Mouse (Mus musculus): Measurements from ENCODE around the gene Ripor3. TPM values are rescaled to one million over a fixed set of nuclear protein-coding genes. Genes with fewer than 3 reads are reported as not detected.

Gene Ripor3
- polyA plus RNA-seq, 1 experiment from 2014 or later, result 0.12 TPM

DNA sequence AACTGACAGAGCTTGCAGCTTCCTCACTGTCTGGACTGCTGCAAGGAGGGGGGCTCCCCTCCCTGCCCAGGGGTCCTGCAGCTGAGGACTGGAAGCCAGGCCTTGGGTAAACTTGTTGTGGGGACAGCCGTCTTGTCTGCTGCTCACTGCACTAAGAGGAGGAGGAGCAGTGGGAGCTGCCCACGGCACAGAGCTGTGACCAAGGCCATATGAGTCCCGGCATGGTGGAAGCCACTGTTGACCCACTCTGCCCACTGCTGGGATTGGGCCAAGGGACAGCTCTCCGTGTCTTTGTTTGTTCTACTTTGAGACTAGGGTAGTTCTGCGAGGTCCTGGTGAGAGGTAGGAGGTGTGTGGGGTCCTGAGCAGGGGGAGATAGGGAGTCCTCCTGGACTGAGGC lies 38.3 kb downstream of the Ripor3 start:
- H3K9me3 ChIP-seq (ENCODE audit: control insufficient read depth, low read length), result no peaks in the 10 kb centered on the region
- H3K36me3 ChIP-seq (ENCODE audit: control insufficient read depth, insufficient read depth, low read length), result peaks cover 21% of the 10 kb centered on the region
- H3K27me3 ChIP-seq (ENCODE audit: control insufficient read depth, insufficient read depth, low read length), result no peaks in the 10 kb centered on the region
- H3K4me1 ChIP-seq (ENCODE audit: control insufficient read depth, insufficient read depth, low read length), result no peaks in the 10 kb centered on the region
- H3K4me2 ChIP-seq (ENCODE audit: low read depth), result no peak overlapping the region
- no peak for DNase-seq (ENCODE audit: low spot score)
- H3K9ac ChIP-seq (ENCODE audit: low read length), result no peak overlapping the region
- 77% methylated on average over 5 of the region's 5 CpGs for WGBS
- H3K27ac ChIP-seq (ENCODE audit: low read depth, low read length), result no peak overlapping the region
- no peak for ATAC-seq (ENCODE audit: insufficient read depth, low FRiP score, low TSS enrichment)
- no peak overlapping the region for H3K4me3 ChIP-seq (ENCODE audit: low read depth, low read length)

DNA sequence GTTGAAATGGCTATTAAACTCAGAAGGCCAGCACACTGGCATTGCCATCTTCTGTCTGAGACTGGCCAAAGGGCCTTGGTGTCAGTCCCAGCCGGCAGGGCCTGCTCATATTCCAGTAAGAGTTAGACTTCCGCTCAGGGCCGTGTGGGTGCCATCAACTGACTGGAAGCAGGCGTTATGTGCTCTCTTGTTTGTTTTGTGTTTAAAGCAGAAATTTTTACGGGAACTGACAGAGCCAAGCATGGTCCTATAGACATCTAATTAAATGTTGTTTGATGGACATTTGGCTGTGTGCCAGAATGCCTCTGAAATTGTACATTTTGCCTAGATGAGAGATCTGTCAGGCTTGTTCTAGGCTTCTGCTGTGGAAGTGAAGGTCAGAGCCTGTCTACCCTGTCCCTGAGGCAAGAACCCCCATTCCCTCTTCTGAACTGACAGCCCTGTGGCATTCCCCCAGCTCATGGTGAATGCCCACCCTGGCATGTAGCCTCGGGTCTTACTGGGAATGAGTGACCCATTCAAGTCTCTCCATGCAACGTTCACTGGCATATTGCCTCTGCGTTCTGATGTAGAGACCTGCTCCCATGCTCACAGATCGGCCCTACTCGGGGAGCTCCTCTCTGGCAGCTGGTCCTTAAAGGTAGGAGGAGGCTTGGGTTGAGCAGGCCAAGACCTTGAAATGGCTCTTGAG lies 40.4 kb downstream of the Ripor3 start:
- no peaks in the 10 kb centered on the region for H3K9me3 ChIP-seq (ENCODE audit: control insufficient read depth, low read length)
- peaks cover 15% of the 10 kb centered on the region for H3K36me3 ChIP-seq (ENCODE audit: control insufficient read depth, insufficient read depth, low read length)
- no peak for DNase-seq (ENCODE audit: low spot score)
- H3K4me2 ChIP-seq (ENCODE audit: low read depth), result no peak overlapping the region
- H3K4me1 ChIP-seq (ENCODE audit: control insufficient read depth, insufficient read depth, low read length), result no peaks in the 10 kb centered on the region
- ATAC-seq (ENCODE audit: insufficient read depth, low FRiP score, low TSS enrichment), result no peak
- no peaks in the 10 kb centered on the region for H3K27me3 ChIP-seq (ENCODE audit: control insufficient read depth, insufficient read depth, low read length)
- WGBS, result 94% methylated on average over 10 of the region's 10 CpGs
- H3K4me3 ChIP-seq (ENCODE audit: low read depth, low read length), result no peak overlapping the region
- H3K9ac ChIP-seq (ENCODE audit: low read length), result no peak overlapping the region
- H3K27ac ChIP-seq (ENCODE audit: low read depth, low read length), result no peak overlapping the region

DNA sequence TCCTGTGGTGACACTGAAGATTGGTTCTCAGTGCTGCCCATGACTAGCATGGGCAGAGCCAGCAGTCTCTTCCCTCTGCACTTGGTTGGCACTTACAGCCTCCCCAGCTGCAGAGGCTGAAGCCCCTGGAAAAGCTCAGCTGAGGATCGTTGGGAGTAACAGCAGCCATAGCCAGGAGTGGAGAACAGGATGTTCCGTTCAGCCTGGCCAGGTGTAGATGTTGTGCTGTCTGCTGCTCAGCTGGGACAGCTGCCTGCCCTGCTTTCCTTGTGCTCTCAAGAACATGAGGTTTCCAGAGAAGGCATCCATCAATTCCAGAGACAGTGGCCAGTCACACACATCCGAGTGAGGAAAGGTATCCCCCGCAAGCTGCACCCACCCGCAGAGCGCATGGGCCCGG lies 41.9 kb downstream of the Ripor3 start:
- no peak overlapping the region for H3K4me3 ChIP-seq (ENCODE audit: low read depth, low read length)
- DNase-seq (ENCODE audit: low spot score) (no peak), ATAC-seq (ENCODE audit: insufficient read depth, low FRiP score, low TSS enrichment) (no peak)
- no peak overlapping the region for H3K27ac ChIP-seq (ENCODE audit: low read depth, low read length)
- H3K9me3 ChIP-seq (ENCODE audit: control insufficient read depth, low read length), result no peaks in the 10 kb centered on the region
- no peaks in the 10 kb centered on the region for H3K27me3 ChIP-seq (ENCODE audit: control insufficient read depth, insufficient read depth, low read length)
- peaks cover 12% of the 10 kb centered on the region for H3K36me3 ChIP-seq (ENCODE audit: control insufficient read depth, insufficient read depth, low read length)
- no peaks in the 10 kb centered on the region for H3K4me1 ChIP-seq (ENCODE audit: control insufficient read depth, insufficient read depth, low read length)
- 90% methylated on average over 7 of the region's 7 CpGs for WGBS
- H3K4me2 ChIP-seq (ENCODE audit: low read depth), result no peak overlapping the region
- H3K9ac ChIP-seq (ENCODE audit: low read length), result no peak overlapping the region

DNA sequence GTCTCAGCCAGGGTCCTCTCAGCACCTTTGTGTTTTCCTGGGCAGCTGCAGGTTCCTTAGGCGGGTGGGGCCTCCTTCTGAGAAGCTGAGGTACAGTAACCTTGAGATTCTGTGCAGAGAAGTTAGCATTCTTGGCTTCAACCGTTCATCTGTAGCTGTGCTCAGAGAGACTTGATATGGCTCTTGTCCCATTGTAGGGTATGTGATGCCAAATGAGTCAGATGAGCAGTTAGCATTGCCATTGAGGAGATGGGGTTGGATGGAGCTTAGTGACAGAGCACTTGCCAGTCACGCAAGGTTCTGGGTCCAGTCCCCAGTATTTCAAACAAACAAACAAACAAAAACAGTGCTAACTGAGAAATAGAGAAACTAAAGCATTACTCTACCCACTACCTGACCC lies 44.5 kb downstream of the Ripor3 start:
- H3K36me3 ChIP-seq (ENCODE audit: control insufficient read depth, insufficient read depth, low read length), result peaks cover 6% of the 10 kb centered on the region
- WGBS, result 88% methylated on average over 3 of the region's 3 CpGs
- ATAC-seq (ENCODE audit: insufficient read depth, low FRiP score, low TSS enrichment), result no peak

DNA sequence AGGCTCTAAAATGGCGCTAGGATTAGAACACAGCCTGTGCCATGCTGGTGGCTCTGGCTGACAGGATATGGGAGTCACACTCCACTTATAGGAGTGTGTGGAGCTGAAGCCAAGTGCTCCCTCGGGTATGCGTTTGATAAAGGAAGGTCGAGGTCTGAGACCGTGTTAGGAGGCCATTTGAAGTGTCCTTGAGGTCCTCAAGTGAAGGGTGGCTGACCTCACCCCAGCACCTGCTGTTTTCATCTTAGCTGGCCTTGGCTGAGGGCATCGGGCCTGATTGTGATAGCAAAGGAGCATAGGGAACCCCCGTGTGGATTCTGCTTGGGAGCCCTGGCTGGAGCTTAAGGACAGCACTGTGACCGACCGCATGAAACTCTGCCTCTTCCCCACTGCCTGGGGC lies 46.1 kb downstream of the Ripor3 start:
- H3K4me1 ChIP-seq (ENCODE audit: control insufficient read depth, insufficient read depth, low read length), result no peaks in the 10 kb centered on the region; the same call in 1 of the 2 replicates
- no peaks in the 10 kb centered on the region for H3K9me3 ChIP-seq (ENCODE audit: control insufficient read depth, low read length)
- H3K27me3 ChIP-seq (ENCODE audit: control insufficient read depth, insufficient read depth, low read length), result no peaks in the 10 kb centered on the region
- ATAC-seq (ENCODE audit: insufficient read depth, low FRiP score, low TSS enrichment), result no peak
- H3K36me3 ChIP-seq (ENCODE audit: control insufficient read depth, insufficient read depth, low read length), result peaks cover 3% of the 10 kb centered on the region
- no peak overlapping the region for H3K4me3 ChIP-seq (ENCODE audit: low read depth, low read length)
- H3K9ac ChIP-seq (ENCODE audit: low read length), result no peak overlapping the region
- no peak overlapping the region for H3K27ac ChIP-seq (ENCODE audit: low read depth, low read length)
- no peak overlapping the region for H3K4me2 ChIP-seq (ENCODE audit: low read depth)
- DNase-seq (ENCODE audit: low spot score), result no peak
- WGBS, result 96% methylated on average over 9 of the region's 9 CpGs

More for the DNA sequence above, 44.5 kb downstream of the Ripor3 start:
- no peak for DNase-seq (ENCODE audit: low spot score)
- Histone ChIP-seq H3K4me1 (ENCODE audit: control insufficient read depth, insufficient read depth, low read length) (no peaks in the 10 kb centered on the region), H3K9me3 (ENCODE audit: control insufficient read depth, low read length) (no peaks in the 10 kb centered on the region), H3K27me3 (ENCODE audit: control insufficient read depth, insufficient read depth, low read length) (no peaks in the 10 kb centered on the region), H3K4me2 (ENCODE audit: low read depth) (no peak overlapping the region), H3K4me3 (ENCODE audit: low read depth, low read length) (no peak overlapping the region), H3K9ac (ENCODE audit: low read length) (no peak overlapping the region), H3K27ac (ENCODE audit: low read depth, low read length) (no peak overlapping the region)

DNA sequence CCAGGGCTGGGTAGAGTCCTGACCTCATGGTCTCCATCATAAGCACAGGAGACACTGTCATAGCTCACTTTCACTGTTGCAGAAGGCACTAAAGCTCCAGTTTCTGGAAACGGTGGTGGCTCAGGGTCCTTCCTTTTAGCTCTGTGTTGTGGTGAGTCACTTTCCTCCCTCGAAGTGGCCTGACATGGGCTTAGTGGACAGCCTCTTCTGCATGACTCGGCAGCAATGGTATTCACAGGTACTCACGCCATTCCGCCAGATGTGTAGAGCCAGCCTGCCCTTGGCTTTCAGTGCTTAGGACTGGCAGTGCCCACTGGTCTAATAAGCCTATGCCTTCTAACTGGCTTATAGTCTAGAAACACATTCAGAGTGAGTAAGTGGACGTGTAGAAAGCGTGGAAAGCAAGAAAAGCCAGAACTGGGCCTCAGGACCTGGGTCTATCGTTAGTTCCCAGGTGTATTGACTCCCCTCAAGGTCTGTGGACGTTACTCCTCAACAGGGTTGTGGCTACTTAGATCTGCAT lies 46.6 kb downstream of the Ripor3 start:
- H3K9ac ChIP-seq (ENCODE audit: low read length), result no peak overlapping the region
- DNase-seq (ENCODE audit: low spot score) (no peak), ATAC-seq (ENCODE audit: insufficient read depth, low FRiP score, low TSS enrichment) (no peak)
- peaks cover 3% of the 10 kb centered on the region for H3K36me3 ChIP-seq (ENCODE audit: control insufficient read depth, insufficient read depth, low read length)
- no peak overlapping the region for H3K4me2 ChIP-seq (ENCODE audit: low read depth)
- H3K27ac ChIP-seq (ENCODE audit: low read depth, low read length), result no peak overlapping the region
- 93% methylated on average over 9 of the region's 9 CpGs for WGBS
- H3K4me1 ChIP-seq (ENCODE audit: control insufficient read depth, insufficient read depth, low read length), result peaks cover 2% of the 10 kb centered on the region; the same call in 1 of the 2 replicates
- no peak overlapping the region for H3K4me3 ChIP-seq (ENCODE audit: low read depth, low read length)
- no peaks in the 10 kb centered on the region for H3K27me3 ChIP-seq (ENCODE audit: control insufficient read depth, insufficient read depth, low read length)
- H3K9me3 ChIP-seq (ENCODE audit: control insufficient read depth, low read length), result no peaks in the 10 kb centered on the region

DNA sequence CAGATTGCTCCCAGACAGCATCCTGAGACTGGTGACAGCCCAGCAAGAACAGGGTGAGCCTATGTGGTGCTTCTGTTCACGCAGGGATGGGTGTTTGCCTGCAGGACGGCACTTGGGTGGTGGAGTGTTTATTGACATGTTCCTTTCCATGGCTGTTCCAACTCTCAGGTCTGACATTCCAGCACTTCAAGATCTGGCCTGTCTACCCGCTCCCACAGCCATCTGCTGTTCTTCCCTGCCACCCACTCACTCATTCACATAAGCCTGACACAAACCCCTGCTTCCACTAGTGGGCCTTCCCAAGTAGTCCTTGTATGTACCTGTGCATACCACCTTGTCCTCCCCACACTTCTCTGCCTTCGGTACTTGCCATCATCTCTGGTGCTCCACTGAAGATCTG lies 47.2 kb downstream of the Ripor3 start:
- no peak for ATAC-seq (ENCODE audit: insufficient read depth, low FRiP score, low TSS enrichment)
- WGBS, result 87% methylated on average over 4 of the region's 4 CpGs
- Histone ChIP-seq H3K27me3 (ENCODE audit: control insufficient read depth, insufficient read depth, low read length) (no peaks in the 10 kb centered on the region), H3K4me2 (ENCODE audit: low read depth) (no peak overlapping the region), H3K4me1 (ENCODE audit: control insufficient read depth, insufficient read depth, low read length) (peaks cover 2% of the 10 kb centered on the region; the same call in 1 of the 2 replicates), H3K9me3 (ENCODE audit: control insufficient read depth, low read length) (no peaks in the 10 kb centered on the region), H3K27ac (ENCODE audit: low read depth, low read length) (no peak overlapping the region), H3K36me3 (ENCODE audit: control insufficient read depth, insufficient read depth, low read length) (peaks cover 3% of the 10 kb centered on the region), H3K9ac (ENCODE audit: low read length) (no peak overlapping the region), H3K4me3 (ENCODE audit: low read depth, low read length) (no peak overlapping the region)
- no peak for DNase-seq (ENCODE audit: low spot score)

DNA sequence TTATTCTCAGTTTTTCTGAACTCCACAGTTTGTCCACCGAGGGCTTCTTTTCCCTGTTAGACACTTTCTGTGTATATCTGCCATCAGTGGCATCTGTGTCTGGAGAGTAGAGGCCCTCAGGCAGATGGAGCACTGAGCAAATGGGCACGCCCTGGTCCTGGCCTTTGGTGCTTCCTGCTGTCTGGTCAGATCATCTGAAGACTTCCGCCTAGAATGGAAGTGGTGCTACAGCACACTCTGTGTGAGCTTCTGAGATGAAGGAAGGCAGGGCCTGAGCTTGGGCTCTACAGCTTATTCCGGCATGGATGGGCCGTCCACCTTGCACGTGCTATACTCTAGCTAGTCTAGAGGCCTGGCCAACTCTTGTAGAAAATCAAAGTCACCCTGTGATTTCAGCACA lies 48.1 kb downstream of the Ripor3 start:
- Histone ChIP-seq H3K27me3 (ENCODE audit: control insufficient read depth, insufficient read depth, low read length) (no peaks in the 10 kb centered on the region), H3K9me3 (ENCODE audit: control insufficient read depth, low read length) (no peaks in the 10 kb centered on the region), H3K27ac (ENCODE audit: low read depth, low read length) (no peak overlapping the region), H3K4me1 (ENCODE audit: control insufficient read depth, insufficient read depth, low read length) (peaks cover 2% of the 10 kb centered on the region; the same call in 1 of the 2 replicates), H3K9ac (ENCODE audit: low read length) (no peak overlapping the region), H3K36me3 (ENCODE audit: control insufficient read depth, insufficient read depth, low read length) (peaks cover 3% of the 10 kb centered on the region), H3K4me3 (ENCODE audit: low read depth, low read length) (no peak overlapping the region), H3K4me2 (ENCODE audit: low read depth) (no peak overlapping the region)
- DNase-seq (ENCODE audit: low spot score), result no peak
- 93% methylated on average over 6 of the region's 6 CpGs for WGBS
- ATAC-seq (ENCODE audit: insufficient read depth, low FRiP score, low TSS enrichment), result no peak

DNA sequence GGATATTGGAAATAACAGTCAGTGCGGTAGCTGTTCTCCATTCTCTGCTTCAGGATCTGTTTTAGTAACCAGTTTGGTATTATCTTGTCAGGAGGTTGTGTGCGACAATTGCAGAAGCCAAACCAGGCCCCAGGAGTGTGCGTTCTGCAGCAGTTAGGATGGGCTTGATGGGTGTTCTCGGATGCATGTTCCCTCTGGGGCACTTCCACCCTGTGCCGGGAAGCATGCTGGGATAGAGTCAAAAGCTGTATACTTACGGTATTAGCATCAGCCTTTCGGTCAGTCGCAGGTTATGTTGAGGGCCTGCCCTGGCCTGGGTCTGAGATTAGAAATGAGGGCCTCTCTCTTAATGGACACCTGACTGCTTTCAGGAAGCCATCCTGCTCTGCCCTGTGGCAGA lies 49.8 kb downstream of the Ripor3 start:
- H3K4me3 ChIP-seq (ENCODE audit: low read depth, low read length), result no peak overlapping the region
- ATAC-seq (ENCODE audit: insufficient read depth, low FRiP score, low TSS enrichment) (no peak), DNase-seq (ENCODE audit: low spot score) (no peak)
- H3K4me2 ChIP-seq (ENCODE audit: low read depth), result no peak overlapping the region
- H3K27ac ChIP-seq (ENCODE audit: low read depth, low read length), result no peak overlapping the region
- H3K9me3 ChIP-seq (ENCODE audit: control insufficient read depth, low read length), result no peaks in the 10 kb centered on the region
- H3K36me3 ChIP-seq (ENCODE audit: control insufficient read depth, insufficient read depth, low read length), result no peaks in the 10 kb centered on the region; the same call in 1 of the 2 replicates
- H3K4me1 ChIP-seq (ENCODE audit: control insufficient read depth, insufficient read depth, low read length), result peaks cover 2% of the 10 kb centered on the region; the same call in 1 of the 2 replicates
- WGBS, result 87% methylated on average over 8 of the region's 8 CpGs
- no peak overlapping the region for H3K9ac ChIP-seq (ENCODE audit: low read length)
- H3K27me3 ChIP-seq (ENCODE audit: control insufficient read depth, insufficient read depth, low read length), result no peaks in the 10 kb centered on the region
